Mouse (Mus musculus) cerebellum, postnatal 14 days (tissue): ENCODE results near the gene Vmn2r79.
"Not testable (repeated sequence)": the region's sequence is repeated elsewhere in the genome, so short reads cannot be mapped to it uniquely, and the experiment has no call there.

Source experiments
- DNase-seq, 2 experiments: peaks; one replicate each; pipeline ENCODE4 v3.0.0; 2021; ENCODE audit warnings: mixed read lengths in 2 of 2

The Vmn2r79 gene

GRCm38 (mm10) chr7:86995815-86996214 is at the start of gene Vmn2r79:
Vmn2r79 (plus strand) TSS chr7:86996115.
- DNase-seq = not testable (repeated sequence)

- DNase-seq = no peak
Observed at GRCm38 (mm10) chr7:86994700-86995099, 1.2 kb upstream of the Vmn2r79 start.

- DNase-seq = not testable (repeated sequence)
Observed at GRCm38 (mm10) chr7:87026486-87026885, 30.6 kb downstream of the Vmn2r79 start.

GRCm38 (mm10) chr7:87063576-87063975 is 67.7 kb downstream of the Vmn2r79 start:
- DNase-seq = no peak
